Mouse (Mus musculus): ENCODE measurements around the gene Adsl. TPM values are rescaled to one million over a fixed set of nuclear protein-coding genes. Genes with fewer than 3 reads are reported as not detected.

Adsl gene
- total RNA-seq, 2 experiments from 2014 or later: 81.1 to 86.2 TPM

- intact Hi-C loops (cut with DNase I): no loop called here
- peak in 1 of 2 experiments; percentile 31 for DNase-seq
Measured at GRCm38 (mm10) chr15:81000419-81001138, 52.3 kb downstream of the Adsl start.

DNA sequence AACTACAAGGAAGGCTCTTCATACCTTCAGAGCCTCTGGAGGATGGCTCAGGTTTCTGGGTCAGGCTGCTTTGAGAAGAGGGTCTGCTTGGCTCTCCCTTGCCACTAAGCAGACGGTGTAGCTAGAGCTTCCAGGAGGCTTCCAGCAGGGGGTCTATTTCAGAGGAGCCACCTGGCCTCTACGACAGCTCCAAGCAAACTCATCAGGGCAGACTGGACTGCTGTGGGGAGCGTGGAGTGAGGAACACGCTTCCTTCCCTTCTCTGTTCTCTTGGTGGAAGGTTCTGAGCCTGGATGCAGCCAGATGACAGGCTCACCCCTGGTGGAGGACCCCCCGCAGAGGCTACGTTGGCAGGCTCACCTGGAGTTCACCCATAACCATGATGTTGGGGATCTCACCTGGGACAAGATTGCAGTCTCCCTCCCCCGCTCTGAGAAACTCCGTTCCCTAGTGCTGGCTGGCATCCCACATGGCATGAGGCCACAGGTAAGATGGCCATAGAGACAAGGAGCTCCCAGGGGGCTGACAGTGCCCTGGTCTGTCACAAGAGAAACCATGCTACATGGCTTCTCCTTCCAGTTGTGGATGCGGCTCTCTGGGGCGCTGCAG is 57.9 kb downstream of the Adsl start:
- intact Hi-C loops (cut with DNase I): no loop called here
- DNase-seq: no peak

DNA sequence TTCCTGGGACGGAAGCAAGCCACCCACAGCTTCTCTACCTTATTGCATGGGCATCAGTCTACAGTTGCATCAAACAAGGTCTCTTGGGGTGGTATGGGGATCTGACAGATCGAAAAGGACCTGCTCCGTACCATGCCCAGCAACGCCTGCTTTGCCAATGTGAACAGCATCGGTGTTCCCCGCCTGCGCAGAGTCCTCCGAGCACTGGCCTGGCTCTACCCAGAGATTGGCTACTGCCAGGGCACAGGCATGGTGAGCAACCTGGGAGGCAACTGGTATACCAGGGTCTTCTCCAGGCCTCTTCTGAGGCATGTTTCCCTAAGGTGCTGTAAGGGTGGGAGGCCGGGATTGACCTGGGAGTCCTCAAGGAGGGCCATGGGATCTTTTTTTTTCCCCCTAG is 59.0 kb downstream of the Adsl start:
- intact Hi-C loops (cut with DNase I): no loop called here
- DNase-seq: no peak

DNA sequence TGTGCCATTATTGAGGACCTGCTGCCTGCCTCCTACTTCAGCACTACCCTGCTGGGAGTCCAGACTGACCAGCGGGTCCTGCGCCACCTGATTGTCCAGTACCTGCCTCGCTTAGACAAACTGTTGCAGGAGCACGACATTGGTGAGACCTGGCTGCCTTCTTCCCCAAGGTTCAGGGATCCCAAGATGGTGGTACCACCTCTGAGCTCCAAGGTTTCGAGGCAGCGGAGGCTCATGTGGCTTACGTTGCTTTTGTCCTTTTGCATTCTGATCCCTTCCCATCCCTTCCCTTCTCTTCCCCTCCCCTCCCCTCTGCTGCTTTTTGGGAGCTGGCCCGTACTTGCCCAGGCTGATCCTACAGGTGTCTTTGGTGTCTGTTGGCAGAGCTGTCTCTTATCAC is 59.6 kb downstream of the Adsl start:
- DNase-seq: no peak
- intact Hi-C loops (cut with DNase I): no loop called here

DNA sequence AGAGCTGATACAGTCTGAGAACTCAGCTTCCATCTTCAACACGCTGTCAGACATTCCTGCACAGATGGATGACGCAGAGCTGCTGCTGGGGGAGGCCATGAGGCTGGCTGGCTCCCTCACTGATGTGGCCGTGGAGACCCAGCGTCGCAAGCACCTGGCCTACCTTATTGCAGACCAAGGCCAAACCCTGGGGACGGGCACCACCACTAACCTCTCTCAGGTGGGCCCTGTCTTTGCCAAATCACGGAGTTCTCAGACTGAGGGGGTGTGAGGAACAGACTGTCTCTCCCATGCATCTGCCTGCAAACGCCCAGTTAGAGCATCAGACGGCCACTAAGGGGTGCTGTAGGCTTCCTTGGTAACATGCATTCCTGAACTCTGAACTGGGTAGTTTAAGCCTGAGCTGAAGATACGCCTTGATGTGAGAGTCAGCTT is 60.4 kb downstream of the Adsl start:
- DNase-seq: peak; percentile 29 to 45
- intact Hi-C loops (cut with DNase I): no loop called here

GRCm38 (mm10) chr15:81010114-81010513 is 61.8 kb downstream of the Adsl start:
- intact Hi-C loops (cut with DNase I): no loop called here
- DNase-seq: no peak

- intact Hi-C loops (cut with DNase I): no loop called here
- DNase-seq: no peak
Measured at GRCm38 (mm10) chr15:81011523-81011922, 63.2 kb downstream of the Adsl start.

- no peak for DNase-seq
- intact Hi-C loops (cut with DNase I): no loop called here
Measured at GRCm38 (mm10) chr15:81012359-81012758, 64.1 kb downstream of the Adsl start.

- no peak for DNase-seq
- intact Hi-C loops (cut with DNase I): no loop called here
Measured at GRCm38 (mm10) chr15:81013186-81013585, 64.9 kb downstream of the Adsl start.

DNA sequence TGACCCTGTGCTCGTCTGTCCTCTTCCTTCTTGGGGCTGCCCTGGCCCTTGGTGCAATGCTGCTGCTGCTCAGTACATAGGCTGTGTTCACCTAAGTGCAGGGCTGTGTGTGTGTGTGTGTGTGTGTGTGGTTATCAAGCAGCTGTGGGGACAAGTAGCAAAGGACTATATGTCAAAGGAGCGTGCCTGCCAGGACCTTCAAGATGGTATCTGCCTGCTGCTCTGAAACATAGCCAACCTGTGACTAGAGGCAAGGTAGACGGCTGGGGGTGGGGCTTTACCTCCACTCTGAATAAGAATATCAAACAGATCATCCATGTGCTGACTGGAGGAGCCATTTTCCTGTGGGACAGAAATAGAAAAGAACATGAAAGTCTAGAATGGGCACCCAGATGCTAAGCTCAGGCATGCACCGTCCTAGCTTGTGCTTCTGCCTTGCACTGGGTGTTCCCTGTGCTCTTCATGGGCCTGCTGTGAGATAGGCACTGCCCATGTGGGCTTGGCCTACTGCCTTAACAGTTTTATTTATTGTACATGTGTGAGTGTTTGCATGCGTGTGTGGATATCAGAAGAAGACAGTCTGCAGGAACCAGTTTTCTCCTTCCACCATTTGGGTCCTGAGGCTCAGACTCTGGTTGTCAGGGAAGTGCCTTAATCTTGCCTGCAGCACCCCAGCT is 66.9 kb downstream of the Adsl start:
- no peak for DNase-seq
- intact Hi-C loops (cut with DNase I): no loop called here

- intact Hi-C loops (cut with DNase I): no loop called here
- no peak for DNase-seq
Measured at GRCm38 (mm10) chr15:81016488-81016887, 68.2 kb downstream of the Adsl start.

- DNase-seq: no peak
- intact Hi-C loops (cut with DNase I): no loop called here
Measured at GRCm38 (mm10) chr15:81017308-81017707, 69.0 kb downstream of the Adsl start.

Small RNA genes within 50 kb of the gene (microRNA-seq; reads per million reads assigned to microRNA genes)
- gene Mir5113: 28.2 to 34.4 reads per million in 2 experiments

Other genes starting within 250 kb of the Adsl start
- 10 to 100 TPM; 56.1 to 56.4 TPM for gene Tnrc6b, start 237.2 kb upstream of the Adsl start, total RNA-seq (2021)
- 10 to 100 TPM in 1 of 2 experiments, 1 to 10 TPM in 1; 9.6 to 10.7 TPM for gene Sgsm3, start 29.3 kb downstream of the Adsl start, total RNA-seq (2021)
- gene Mrtfa, start 242.3 kb downstream of the Adsl start, total RNA-seq (2021): 10 to 100 TPM; 16.1 to 17.2 TPM